Mouse (Mus musculus): ENCODE measurements at regions not wholly inside any gene's neighbourhood (a gene's known extent, or its start where the extent isn't known, plus 50 kb on each side); places are given as distances from the start of the nearest gene placed in this dataset.
A peak's percentile ranks its signal among the peaks of the same experiment; 100 is the strongest.
"Not testable (repeated sequence)": the region's sequence is repeated elsewhere in the genome, so short reads cannot be mapped to it uniquely, and the experiment has no call there.

DNA sequence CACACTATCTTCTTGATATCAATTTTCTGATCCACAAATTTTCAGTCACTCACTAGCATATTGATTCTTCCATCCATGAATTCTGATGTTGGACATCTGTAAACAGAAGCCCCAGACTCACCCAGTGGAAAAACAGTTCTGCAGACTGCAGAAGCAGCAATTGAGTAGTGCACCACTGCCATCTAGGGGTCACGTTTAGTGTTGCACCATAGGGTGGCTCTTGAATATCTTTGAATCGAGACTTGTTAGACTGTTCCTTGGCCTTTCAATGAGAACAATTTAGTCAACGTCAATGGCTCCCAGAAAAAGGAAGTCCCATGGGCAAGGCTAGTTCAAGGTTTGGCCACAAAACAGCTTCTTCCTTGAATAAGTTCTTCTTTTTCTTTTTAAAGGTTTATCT lies 828.1 kb downstream of the Gm10330 start:
- not testable (repeated sequence) for H3K4me3 ChIP-seq (ENCODE audit: low read depth, low read length); H3K4me2 ChIP-seq; H3K27me3 ChIP-seq (ENCODE audit: control insufficient read depth, insufficient read depth, low read length); H3K36me3 ChIP-seq (ENCODE audit: control insufficient read depth, insufficient read depth, low read length); H3K9me3 ChIP-seq (replicated peaks; ENCODE audit: control insufficient read depth, low read length); H3K9ac ChIP-seq (ENCODE audit: low read depth, low read length); H3K4me1 ChIP-seq (ENCODE audit: control insufficient read depth, insufficient read depth, low read length); H3K27ac ChIP-seq (ENCODE audit: low read depth, low read length); ATAC-seq (replicated peaks; ENCODE audit: insufficient number of reproducible peaks, low FRiP score, low TSS enrichment)
- WGBS (ENCODE audit: insufficient replicate concordance) = 48% methylated on average over 3 of the region's 3 CpGs

GRCm38 (mm10) chr12:22906156-22906555 lies 873.9 kb downstream of the Gm10330 start:
- WGBS (ENCODE audit: insufficient replicate concordance) = under 1% methylated on average over 35 of the region's 53 CpGs
- Histone ChIP-seq H3K9ac (ENCODE audit: low read depth, low read length) (peak overlapping the region; percentile 56; the same call in 1 of the 2 replicates), H3K4me2 (peak overlapping the region; percentile 64), H3K4me3 (ENCODE audit: low read depth, low read length) (peak overlapping the region; percentile 54)
- not testable (repeated sequence) for H3K9me3 ChIP-seq (replicated peaks; ENCODE audit: control insufficient read depth, low read length); ATAC-seq (replicated peaks; ENCODE audit: insufficient number of reproducible peaks, low FRiP score, low TSS enrichment); H3K4me1 ChIP-seq (ENCODE audit: control insufficient read depth, insufficient read depth, low read length); H3K27me3 ChIP-seq (ENCODE audit: control insufficient read depth, insufficient read depth, low read length); H3K27ac ChIP-seq (ENCODE audit: low read depth, low read length); H3K36me3 ChIP-seq (ENCODE audit: control insufficient read depth, insufficient read depth, low read length)

Data from heart, embryonic 11.5 days (tissue).